Mouse (Mus musculus) urinary bladder, postnatal 4 days (tissue): ENCODE data around the gene Zfp609.

Experiments
- DNase-seq, 2 experiments: peaks; one replicate each; pipeline ENCODE4 v3.0.0; 2021 to 2022; ENCODE audit warnings: low spot score in 2 of 2

Gene Zfp609

DNA sequence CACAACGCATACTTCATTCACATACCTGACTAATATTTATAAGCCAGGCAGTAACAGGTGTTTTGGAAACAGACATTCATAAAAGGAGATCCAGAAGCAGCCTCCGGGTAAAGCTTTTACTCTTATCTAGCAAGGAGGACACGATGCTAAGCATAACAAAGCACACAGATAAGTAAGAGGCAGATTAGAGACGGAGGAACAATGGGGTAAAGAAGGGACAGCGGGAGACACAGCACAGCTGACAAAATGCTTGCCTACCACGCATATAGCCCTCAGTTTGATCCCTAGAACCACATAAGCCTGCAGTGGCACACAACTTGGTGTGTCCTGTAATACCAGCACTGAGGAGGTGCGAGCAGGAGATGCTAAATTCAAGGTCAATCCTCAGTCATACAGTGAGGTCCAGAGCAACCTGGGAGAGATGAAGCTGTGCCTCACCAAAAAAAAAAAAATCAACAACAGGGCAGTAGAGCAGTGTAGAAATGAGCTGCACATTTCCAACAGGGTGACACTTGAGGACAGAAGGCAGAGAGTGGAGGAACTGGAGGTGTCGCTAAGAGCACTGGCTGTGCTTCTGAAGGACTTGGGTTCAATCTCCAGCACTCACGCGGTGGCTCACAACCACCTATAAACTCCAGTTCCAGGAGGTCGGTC lies 56.2 kb downstream of the Zfp609 start:
- DNase-seq, result no peak

DNA sequence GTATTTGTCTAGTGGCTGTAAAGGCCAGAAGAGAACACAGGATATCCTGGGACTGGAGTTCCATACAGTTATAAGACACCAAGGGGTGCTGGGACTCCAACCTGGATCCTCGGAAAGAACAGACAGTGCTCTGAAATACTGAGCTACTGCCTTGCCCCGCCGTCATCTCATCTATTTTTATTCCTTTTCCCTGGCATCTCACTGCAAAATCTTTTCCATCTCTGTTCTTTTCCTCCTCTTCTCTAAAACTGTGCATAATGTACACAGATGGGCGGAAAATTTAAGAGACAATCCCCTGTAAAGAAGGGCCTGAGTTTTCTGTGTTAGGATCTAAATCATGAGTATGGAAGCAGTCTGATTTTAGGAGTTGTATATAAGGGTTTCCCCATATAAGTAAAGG lies 64.6 kb downstream of the Zfp609 start:
- DNase-seq, result no peak

DNA sequence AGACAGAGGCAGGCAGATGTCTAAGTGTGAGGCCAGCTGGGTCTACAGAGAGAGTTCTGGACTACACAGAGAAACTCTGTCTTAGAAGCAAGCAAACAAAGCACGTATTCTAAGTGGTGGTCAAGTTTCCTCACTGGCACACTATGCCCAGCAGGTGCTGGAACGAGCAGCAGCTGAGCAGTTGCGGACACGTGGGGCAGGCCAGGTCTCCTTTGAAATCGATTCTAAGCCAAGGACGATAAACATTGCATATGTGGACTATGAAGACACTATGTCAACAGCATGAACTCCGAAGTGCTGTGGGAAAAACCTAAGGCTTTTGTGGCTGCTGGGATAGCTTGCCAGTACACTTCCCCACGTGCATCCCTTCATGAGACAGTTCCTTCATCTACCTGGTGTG lies 67.4 kb downstream of the Zfp609 start:
- DNase-seq, result no peak

DNA sequence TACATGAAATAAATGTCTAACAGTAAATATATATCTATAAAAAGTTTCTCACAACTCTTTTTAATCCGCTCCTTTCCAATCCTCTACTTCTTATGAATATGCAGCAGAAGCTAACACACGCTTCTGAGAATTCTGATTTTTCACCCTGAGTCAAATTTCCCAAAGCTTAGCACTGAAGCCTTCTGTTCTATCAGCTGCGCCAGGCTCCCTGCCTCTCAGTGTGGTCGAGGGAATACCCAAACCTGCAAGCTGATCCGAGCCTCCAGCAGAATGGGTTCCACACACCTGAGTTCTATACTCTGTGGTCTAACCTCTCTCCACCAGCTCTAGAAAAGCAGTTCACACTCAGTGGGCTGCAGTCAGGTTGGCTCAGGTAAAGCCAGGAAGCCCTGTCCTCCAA lies 68.1 kb downstream of the Zfp609 start:
- DNase-seq, result no peak

DNA sequence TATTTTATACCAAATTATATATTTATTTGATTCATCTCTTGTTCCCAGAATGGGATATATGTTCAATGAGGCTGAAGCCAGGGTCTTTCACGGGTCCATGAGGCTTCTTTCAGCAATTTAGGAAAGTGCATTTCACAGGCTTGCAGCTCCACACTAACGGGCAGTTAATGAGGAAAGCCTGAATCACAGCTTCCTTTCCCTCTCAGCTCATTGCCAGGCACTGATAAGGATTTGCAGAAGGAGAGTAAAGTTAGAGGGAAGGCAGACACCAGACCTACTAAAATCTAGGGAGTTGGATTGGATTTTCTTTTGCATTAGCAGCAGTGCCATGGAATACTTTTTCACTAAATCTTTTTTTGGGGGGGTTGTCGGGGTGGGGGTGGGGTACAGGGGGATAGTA lies 69.5 kb downstream of the Zfp609 start:
- no peak for DNase-seq

DNA sequence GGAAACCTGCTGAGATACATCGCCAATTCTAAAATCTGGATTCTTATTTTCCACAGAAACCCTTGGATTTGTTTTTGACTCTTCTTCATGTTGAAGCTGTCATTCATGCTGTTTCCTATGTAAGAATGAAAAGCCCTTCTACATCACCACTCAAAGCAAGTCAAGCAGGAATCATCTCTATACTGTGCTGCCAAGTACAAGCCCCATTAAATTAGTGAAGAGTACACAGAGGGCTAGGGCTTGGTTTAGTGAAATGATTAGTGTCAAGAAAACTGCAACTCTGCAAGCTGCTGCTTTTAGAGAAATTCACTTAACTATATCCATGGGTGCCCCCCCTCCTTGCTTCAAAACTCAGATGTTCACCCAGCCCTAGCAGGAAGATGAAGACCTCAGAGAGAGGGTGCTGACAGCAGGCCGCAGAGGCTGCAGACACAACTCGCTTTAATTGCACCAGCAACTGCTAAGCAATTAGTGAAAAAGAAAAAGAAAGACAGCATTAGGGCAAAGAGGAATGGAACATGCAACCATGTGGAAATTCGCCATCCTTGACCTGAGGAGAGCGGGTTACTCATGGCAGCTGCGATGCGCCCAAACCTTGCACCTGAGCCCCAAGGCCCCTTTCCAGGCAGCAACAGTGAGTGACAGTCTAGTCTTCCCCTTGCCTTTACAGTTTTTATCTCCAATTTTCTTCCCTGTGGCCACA lies 71.5 kb downstream of the Zfp609 start:
- no peak for DNase-seq

DNA sequence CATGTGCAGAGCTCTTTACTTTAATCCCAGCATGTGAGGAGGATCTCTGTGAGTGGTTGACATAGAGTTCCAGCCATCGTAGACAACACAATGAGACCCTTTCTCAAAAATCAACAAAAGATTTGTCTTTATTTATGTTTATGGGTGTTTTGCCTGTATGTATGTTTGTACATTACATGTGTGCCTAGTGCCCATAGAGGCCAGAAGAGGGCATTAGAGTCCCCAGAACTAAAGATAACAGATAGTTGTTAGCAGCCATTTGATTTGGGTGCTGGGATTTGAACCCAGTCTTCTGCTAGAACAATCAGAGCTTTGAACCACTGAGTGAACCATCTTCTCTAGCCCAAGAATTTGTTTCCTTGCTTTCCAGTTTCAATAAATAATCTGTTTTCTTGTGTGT lies 72.2 kb downstream of the Zfp609 start:
- DNase-seq, result no peak

DNA sequence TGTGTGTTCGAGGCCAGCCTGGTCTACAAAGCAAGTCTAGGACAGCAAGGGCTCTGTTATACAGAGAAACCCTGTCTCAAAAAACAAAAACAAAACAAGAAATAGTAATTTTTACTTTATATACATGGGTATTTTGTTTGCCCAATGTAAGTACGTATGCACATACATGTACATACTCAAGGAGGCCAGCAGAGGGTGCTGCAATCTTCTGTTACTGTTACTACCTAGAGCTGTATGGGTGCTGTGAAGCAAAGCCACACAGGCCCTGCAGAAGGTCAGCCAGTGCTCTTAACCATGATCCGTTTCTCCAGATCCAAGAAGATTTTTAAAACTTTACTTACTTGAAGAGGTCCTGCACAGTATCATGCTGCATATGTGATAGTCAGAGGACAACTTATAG lies 74.7 kb downstream of the Zfp609 start:
- no peak for DNase-seq

DNA sequence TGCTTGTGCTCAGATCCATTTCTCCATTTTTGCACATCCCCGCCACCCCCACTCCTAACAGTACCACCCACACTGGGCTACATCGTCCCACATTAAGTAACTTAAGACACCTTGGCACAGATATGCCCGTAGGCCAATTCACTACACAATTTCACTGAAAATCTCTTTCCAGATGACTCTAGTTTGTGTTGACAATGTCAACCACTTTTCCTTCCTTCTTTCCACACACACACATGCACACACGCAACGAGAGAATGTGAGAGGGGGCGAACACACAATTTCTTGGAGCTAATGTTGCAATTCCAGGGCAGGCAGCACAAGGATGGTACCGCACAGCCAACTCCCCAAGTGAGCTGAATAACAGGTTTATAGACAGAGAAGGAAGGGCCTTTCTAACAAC lies 75.5 kb downstream of the Zfp609 start:
- no peak for DNase-seq

DNA sequence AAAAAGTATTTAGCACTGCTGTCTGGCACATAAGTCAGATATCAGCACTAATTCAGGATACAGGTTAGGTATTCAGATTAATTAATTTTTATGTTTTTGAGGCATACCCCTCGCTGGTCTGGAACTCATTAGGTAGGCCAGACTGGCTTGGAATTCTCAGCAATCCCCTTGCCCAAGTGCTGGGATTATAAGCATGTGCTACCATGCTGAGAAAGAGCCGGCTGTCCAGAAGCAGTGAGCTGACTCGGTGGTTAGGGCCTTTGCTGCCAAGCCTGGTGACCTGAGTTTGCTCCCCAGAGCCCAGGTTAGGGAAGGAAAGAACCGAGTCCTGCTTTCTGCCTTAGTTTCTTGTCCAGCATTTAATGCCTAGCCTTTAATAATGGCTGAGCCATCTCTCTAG lies 79.3 kb downstream of the Zfp609 start:
- DNase-seq, result no peak

DNA sequence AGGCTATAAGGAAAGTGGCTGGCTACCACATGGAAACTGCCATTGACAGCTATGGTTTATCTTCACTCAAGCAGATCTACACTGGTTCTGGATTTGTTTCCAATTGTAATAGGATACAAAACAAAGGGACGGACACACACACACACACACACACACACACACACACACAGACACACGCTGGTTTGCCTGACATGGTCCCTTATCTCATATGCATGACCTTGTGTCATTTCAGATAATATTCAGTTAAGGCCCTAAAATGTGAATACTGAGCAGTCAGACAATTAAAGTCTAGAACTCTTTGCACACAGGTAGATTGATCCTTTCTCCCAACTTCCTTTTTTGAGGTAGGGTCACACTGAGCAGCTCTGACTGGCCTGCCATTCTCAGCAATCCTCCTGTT lies 80.9 kb downstream of the Zfp609 start:
- no peak for DNase-seq

DNA sequence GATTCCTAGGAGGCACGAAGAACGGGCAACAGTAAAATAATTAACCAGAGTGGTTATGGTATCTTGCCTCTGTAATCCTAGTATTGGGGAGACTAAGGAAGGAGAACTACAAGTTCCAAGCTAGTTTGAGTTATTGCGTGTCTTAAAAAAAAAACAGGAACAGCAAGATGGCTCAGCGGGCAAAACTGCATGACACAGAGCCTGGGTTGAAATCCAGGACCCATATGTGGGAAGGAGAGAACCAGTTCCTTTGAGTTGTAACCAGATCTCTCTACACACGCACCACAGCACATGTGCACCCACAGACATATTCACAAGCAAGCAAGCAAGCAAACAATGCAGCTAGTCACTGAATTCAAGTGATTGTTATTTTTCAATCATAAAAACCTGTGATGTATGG lies 81.9 kb downstream of the Zfp609 start:
- no peak for DNase-seq

DNA sequence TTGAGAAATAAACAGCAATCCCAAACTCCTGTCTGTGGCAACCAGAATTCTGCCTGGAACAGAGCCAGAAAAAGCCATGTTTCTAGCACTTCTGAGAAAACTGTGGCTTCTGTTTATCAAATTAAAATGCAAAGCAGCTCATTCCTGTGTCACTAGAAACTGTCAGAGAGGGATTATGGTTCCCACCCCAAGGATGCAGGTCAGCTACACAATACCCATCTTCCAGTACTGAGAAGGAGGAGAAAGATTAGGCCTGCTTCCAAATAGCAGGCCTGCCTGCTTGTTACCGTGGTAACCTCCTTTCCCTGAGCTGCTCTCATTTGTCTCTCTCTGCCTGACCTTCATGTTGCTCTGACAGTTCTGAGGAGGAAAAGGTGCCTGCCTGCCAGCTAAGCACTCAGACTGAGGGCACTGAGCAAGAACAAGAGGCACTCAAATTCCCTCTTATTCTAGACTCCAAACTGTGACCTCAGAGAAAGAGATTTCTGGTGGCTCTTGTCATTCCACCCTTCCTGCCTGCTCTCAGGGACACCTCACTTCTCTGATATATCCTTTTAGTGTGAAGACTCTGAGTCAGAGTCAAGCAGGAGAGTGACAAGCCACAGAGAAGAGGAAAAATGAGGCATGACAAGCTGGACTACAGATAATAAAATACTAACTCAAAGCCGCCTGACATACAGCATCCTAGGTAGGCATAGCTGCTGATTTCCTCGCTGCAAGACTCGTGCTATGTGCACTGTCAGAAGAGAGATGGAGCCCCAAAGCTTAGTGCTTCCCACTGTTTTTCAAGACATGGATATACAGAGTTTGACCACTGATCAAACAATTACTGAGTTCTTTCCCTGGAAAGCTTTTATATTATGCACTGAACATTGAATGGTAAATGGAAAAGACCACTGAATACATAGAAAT lies 82.9 kb downstream of the Zfp609 start:
- DNase-seq, result no peak

DNA sequence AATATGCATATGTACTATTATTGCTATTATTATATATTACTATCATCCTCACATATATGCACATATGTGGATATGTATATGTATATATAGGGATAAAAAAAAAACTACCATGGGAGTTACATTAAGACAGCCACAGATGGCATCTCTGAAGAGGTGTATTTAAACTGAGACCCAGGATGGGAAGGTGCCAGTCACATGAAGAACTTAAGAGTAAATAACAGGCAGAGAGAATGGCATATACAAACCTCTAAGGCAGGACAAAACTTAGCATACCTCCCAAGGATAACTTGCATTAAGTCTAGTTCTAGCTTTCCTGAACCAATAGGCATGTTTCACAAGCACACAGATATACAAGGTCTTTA lies 83.6 kb downstream of the Zfp609 start:
- DNase-seq, result no peak

DNA sequence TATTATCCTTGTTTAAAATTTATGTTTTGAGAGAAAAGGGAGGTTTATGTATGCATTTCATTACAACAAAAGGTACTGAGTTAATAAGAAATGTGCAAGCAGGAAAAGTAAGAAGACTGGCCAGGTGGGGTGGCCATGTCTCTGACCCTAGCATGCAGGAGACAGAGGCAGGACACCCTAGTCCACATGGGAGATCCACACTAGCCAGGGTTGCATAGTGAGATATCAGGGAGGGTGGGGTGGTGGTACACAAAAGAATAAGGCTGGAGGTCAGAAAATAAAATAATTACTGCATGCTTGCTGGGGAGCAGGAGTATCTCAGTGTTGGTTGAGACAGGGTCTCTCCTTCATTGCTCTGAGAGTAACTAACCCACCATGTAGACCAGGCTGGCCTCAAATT lies 84.0 kb downstream of the Zfp609 start:
- no peak for DNase-seq

DNA sequence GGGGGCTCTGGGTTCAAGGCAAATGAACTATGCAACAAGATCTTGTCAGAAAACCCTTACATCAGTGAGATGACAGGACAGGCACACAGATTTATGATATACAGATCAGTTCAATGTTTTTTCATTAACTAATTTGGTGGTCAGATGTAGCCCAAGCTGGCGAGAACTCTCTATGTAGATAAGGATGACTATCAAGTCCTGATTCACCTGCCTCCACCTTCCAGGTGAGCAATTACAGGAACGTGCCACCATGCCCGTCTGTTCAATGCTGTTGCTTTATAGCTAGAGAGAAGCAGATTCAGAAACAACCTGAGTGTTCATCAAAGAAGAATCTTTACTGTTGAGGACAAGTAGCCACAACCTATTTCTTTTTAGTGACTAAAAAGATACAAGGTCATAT lies 84.6 kb downstream of the Zfp609 start:
- DNase-seq, result no peak

DNA sequence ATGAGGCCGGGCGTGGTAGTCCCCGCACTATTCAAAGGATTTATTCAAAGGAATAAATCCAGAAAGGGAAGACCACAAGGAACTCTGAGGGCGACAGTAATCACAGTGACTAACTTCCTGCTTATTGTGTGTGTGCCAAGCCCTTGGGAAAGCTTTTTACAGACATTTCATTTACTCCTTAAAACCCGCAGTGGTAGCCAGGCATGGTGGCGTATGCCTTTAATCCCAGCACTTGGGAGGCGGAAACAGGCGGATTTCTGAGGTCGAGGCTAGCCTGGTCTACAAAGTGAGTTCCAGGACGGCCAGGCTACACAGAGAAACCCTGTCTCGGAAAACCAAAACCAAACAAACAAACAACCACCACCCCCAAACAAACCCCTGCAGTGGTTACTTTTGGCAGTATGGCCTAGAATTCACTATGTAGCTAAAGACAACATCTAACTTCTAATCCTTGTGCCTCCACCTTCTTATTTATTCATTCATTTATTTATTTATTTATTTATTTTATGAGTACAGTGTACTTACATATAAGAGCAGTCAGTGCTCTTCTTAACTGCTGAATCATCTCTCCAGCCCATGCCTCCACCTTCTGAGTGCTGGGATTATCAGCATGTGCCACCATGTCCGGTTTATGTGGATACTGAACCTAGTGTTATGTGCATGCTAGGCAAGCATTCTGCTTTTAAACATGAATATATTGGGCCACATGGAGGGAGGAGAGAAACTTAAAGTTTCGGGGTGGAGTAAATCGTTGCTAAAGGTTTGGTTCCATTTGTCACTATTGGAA lies 86.1 kb downstream of the Zfp609 start:
- no peak for DNase-seq

DNA sequence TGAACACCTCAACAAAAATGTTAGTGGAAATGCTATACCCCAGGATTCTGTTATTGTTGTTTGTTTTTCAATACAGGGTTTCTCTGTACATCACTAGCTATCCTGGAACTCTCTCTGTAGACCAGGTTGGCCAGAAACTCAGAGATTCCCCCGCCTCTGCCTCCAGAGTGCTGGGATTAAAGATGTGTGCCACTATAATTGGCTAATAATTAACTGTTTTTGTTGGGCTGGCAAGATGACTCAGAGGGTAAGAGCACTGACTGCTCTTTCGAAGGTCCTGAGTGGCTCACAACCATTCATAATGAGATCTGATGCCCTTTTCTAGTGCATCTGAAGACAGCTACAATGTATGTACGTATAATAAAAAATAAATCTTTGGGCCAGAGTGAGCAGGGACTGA lies 92.4 kb downstream of the Zfp609 start:
- DNase-seq, result no peak

DNA sequence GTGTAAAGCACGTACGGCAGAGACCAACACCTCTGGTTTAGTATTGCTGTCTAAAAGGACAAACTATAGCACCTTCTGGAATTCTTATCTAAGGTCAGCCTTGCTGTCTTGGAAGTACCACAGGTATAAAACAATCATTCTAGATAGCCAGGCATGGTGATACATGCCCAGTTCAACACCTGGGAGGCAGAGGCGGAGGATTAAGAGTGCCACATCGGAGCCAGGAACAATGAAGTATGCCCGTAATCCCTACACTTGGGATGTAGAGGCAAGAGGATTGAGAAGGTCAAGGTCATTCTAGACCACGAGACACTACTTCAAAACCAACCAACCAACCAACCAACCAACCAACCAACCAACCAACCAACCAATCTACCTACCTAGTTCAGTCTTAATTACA lies 98.8 kb downstream of the Zfp609 start:
- no peak for DNase-seq

DNA sequence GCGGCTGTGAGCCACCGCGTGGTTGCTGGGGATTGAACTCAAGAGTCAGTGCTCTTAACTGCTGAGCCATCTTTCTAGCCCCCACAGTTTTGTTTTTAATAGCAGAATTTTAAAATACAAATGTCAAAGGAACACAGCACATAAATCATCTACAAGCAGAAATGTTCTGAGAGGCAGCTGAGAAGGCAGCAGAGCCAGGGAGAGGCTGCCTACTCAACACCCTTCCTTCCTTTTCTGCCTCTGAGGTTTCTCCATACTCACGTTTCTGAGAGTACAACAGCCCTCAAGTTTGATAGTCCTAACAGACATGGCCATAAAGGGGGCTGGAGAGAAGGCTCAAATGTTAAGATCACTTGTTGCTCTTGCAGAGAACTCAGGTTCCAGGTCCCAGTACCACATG lies 99.9 kb downstream of the Zfp609 start:
- no peak for DNase-seq

DNA sequence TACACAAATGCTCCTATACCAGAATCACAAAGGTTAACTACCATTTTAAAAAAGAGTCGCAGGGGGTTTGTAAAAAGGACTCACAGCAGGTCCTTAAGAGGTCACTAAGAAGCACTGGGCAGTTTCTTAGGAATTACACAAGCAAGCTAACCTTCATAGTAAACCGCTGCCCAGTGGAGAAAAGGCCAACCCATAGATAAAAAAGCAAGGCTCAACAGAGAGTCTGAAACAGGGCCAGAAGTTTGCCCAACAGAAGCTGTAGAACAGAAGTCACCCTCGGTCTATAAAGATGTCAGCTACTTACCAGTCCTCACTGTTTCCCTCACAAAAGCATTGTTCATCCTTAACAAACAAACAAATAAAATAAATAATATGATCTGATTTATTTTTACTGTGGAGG lies 100.9 kb downstream of the Zfp609 start:
- DNase-seq, result no peak

DNA sequence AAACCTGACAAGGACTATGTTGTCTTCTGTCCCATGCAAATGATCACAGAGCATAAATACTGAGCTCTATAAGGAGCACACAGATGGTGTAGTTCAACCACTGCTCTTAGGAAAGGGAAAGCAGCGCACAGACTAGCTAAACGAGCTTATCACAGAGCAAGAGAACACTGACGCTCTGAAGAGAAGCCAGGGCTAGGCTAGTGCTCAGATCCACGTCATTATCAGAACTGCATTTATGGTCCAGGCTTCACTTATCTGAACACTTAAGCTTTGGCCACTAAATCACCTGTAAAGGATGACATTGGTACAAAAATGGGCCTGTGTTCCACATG lies 102.1 kb downstream of the Zfp609 start:
- no peak for DNase-seq
